Mouse (Mus musculus) stomach, embryonic 14.5 days (tissue): ENCODE results near the gene Morn1. TPM values are rescaled to one million over a fixed set of nuclear protein-coding genes. Genes with fewer than 3 reads are reported as not detected.

Experiments used
- ATAC-seq: fragments of 200-750 bp; cut with Nextera tagmentation; 2 replicates; pipeline ENCODE4 v1.8.0; 2017; ENCODE audit warnings: low read depth, moderate TSS enrichment; ENCODE audit not compliant: insufficient number of reproducible peaks, insufficient read depth, low FRiP score
- H3K27ac ChIP-seq: fragments of 300-500 bp; sonication (generic); 2 replicates; pipeline ENCODE4 v1.5.1; 2014; ENCODE audit warnings: mild to moderate bottlenecking, low read length, moderate library complexity, mixed read lengths
- H3K27me3 ChIP-seq: fragments of 300-500 bp; sonication (generic); 2 replicates; pipeline ENCODE4 v1.6.1; 2014; ENCODE audit warnings: low read length, control low read depth, mixed read lengths; ENCODE audit not compliant: control insufficient read depth, insufficient read depth
- H3K36me3 ChIP-seq: fragments of 300-500 bp; sonication (generic); 2 replicates; pipeline ENCODE4 v1.6.1; 2014; ENCODE audit warnings: mild to moderate bottlenecking, control low read depth, low read length, moderate library complexity, mixed read lengths; ENCODE audit not compliant: control insufficient read depth, insufficient read depth
- H3K4me1 ChIP-seq: fragments of 300-500 bp; sonication (generic); 2 replicates; pipeline ENCODE4 v1.6.1; 2014; ENCODE audit warnings: low read length, control low read depth, mixed read lengths; ENCODE audit not compliant: control insufficient read depth, insufficient read depth
- H3K4me2 ChIP-seq: fragments of 300-500 bp; sonication (generic); replicated peaks from 2 replicates; pipeline ENCODE4 v1.6.1; 2014; ENCODE audit warnings: low read depth, low read length, control low read depth
- H3K4me3 ChIP-seq: fragments of 300-500 bp; sonication (generic); 2 replicates; pipeline ENCODE4 v1.5.1; 2014; ENCODE audit warnings: low read depth, low read length, control low read depth
- H3K9ac ChIP-seq: fragments of 300-500 bp; sonication (generic); replicated peaks from 2 replicates; pipeline ENCODE4 v1.6.1; 2014; ENCODE audit warnings: low read depth, mild to moderate bottlenecking, control low read depth, low read length, moderate library complexity, mixed read lengths
- H3K9me3 ChIP-seq: fragments of 300-500 bp; sonication (generic); 2 replicates; pipeline ENCODE4 v1.6.1; 2016; ENCODE audit warnings: low read depth, low read length, control low read depth; ENCODE audit not compliant: control insufficient read depth
- WGBS: fragments of 180-500 bp; shearing (Covaris S2); extraction: QIAGEN DNeasy Blood & Tissue Kit; methylation state at CpG from one replicate; pipeline ENCODE4 v1.1.7; 2014; 5-methylcytosine and 5-hydroxymethylcytosine counted together
- polyA plus RNA-seq: library from polyadenylated mRNA; unstranded; fragments of >200 nt; fragmentation: Nextera tagmentation; extraction: Ambion mirVana; gene quantifications from 2 replicates; pipeline ENCODE4 v1.2.1, GENCODE M21; 2014

Morn1 gene
- polyA plus RNA-seq, 1 experiment from 2014 or later: 4.8 TPM

DNA sequence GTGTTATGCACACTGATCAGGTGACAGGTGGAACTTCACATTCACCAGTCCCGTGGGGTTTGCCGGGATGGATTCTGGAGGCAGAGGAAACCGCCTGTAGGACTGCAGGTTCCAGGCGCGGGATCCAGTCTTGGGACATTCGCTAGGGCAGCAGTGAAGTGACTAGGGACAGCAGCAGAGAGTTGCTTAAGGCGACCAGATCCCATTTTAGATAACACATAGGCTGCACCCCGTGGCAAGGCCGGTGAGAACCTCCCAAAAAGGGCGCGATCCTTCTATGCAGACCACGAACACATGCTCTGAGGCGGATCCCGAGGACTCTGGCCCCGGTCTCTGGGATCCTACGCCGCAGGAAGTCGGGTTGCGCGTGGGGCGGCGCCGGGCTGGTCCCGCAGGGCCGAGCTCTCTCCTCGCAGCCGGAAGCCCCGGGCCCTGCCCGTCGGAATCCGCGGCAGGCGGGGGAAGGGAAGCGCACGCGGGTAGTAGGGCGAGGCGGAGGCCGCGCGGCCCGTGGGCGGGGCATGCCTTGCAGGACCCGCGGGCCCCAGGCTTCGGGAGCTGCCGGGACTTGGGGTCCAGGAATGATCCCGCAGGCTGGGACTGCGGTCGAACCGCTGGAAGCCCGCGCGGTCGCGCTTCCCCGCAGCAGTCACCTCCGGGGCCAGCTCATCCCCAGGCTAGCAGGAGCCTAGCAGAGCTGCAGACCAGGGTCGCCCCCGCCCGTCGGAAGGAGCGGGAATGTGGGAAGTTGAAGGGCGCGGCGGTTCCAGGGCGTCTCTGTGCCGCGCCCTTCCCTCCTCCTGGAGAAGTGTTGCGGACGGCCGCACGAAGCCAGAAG, 64.1 kb downstream of the Morn1 start:
- Histone ChIP-seq H3K9ac (peak overlapping the region; percentile 34), H3K36me3 (peaks cover 8% of the 10 kb centered on the region; the same call in 1 of the 2 replicates), H3K4me1 (peaks cover 40% of the 10 kb centered on the region), H3K4me2 (peak overlapping the region; percentile 52), H3K4me3 (peak overlapping the region; percentile 36), H3K27me3 (no peaks in the 10 kb centered on the region), H3K9me3 (no peaks in the 10 kb centered on the region), H3K27ac (peak overlapping the region; percentile 83)
- peak; percentile 90 for ATAC-seq
- 4% methylated on average over 73 of the region's 73 CpGs for WGBS

DNA sequence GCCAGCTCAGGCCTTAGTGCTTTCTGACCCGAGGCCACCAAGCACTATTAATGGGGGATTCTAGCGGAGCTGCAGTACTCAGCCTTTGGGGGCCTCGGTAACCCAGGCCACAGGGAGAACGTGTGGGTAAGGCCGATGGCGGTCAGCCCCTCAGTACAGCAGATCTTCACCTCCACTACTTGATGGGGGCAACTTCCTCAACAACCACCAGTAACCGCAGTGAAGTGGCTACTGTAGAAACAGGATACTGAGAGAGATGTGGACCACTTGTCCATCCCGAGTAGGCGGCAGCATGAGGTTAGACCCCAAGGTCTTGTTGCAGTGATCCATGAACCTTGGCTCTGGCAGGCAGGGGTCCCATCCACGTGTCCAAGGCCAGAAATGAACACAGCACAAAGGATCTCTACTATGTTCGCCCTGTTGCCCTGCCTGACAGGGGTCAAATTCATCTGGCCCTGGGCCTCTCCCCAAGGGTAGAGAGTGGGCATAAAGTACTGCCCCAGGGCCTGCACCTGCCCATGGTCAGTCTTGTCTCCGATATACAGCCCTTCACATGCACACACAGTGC, 64.9 kb downstream of the Morn1 start:
- ATAC-seq: 0 out of 2 replicates have a peak, but pooled peaks have one; percentile 4
- peak overlapping the region; percentile 34 for H3K9ac ChIP-seq

DNA sequence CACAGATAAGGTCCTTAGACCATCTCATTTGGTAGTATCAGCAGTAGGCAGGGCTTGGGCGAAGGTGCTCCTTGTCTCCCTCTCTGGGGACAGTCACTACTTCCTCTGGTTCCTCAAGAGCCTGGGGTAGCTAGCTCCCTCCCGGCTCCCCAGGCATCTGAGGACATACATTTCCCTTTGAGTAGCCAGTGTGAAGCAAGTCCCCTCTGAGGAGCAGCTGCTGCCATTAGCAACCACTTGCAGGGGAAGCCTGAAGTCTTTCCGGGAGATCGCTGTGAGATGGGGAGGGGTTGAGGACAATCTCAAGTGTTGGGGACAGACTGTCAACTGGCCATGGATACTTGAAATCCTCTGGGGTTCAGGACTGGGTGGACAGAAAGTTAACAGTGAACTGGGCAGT, 65.5 kb downstream of the Morn1 start:
- 57% methylated on average over 4 of the region's 4 CpGs for WGBS
- Histone ChIP-seq H3K9me3 (no peaks in the 10 kb centered on the region), H3K4me1 (peaks cover 32% of the 10 kb centered on the region; the same call in 1 of the 2 replicates)

More for the DNA sequence above, 64.9 kb downstream of the Morn1 start:
- H3K4me2 ChIP-seq: peak overlapping the region; percentile 52
- H3K27ac ChIP-seq: peak overlapping the region; percentile 83
- H3K9me3 ChIP-seq: no peaks in the 10 kb centered on the region
- H3K36me3 ChIP-seq: peaks cover 11% of the 10 kb centered on the region
- WGBS: 41% methylated on average over 12 of the region's 12 CpGs
- peaks cover 33% of the 10 kb centered on the region; the same call in 1 of the 2 replicates for H3K4me1 ChIP-seq
- H3K27me3 ChIP-seq: no peaks in the 10 kb centered on the region
- H3K4me3 ChIP-seq: peak overlapping the region; percentile 36

DNA sequence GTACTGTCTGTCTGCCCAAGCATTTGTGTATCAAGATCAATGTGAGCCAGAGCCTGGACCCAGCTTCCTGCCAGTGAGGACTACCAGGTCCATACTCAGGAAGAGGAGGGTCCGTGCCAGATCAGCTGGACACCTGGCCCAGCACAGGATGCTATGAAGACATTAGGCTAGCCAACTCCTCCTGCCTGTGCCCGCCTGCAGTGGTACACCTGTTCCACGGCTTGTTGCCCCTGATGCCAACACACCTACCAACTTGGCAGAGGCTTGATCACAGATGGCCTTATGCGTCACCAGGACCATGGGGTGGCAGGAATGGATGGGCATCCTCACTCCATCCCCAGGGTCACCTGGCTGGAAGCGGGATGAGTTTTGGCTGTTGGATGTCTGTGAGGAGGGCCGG, 66.1 kb downstream of the Morn1 start:
- WGBS: 93% methylated on average over 6 of the region's 6 CpGs
- Histone ChIP-seq H3K9me3 (no peaks in the 10 kb centered on the region), H3K27ac (no peak overlapping the region), H3K4me3 (no peak overlapping the region), H3K4me2 (no peak overlapping the region), H3K27me3 (no peaks in the 10 kb centered on the region), H3K36me3 (peaks cover 23% of the 10 kb centered on the region), H3K9ac (no peak overlapping the region), H3K4me1 (peaks cover 32% of the 10 kb centered on the region; the same call in 1 of the 2 replicates)
- no peak for ATAC-seq

More for the DNA sequence above, 65.5 kb downstream of the Morn1 start:
- Histone ChIP-seq H3K4me2 (peak overlapping the region; percentile 52), H3K27me3 (no peaks in the 10 kb centered on the region), H3K9ac (no peak overlapping the region), H3K27ac (no peak overlapping the region), H3K36me3 (peaks cover 17% of the 10 kb centered on the region), H3K4me3 (no peak overlapping the region)
- ATAC-seq: no peak

DNA sequence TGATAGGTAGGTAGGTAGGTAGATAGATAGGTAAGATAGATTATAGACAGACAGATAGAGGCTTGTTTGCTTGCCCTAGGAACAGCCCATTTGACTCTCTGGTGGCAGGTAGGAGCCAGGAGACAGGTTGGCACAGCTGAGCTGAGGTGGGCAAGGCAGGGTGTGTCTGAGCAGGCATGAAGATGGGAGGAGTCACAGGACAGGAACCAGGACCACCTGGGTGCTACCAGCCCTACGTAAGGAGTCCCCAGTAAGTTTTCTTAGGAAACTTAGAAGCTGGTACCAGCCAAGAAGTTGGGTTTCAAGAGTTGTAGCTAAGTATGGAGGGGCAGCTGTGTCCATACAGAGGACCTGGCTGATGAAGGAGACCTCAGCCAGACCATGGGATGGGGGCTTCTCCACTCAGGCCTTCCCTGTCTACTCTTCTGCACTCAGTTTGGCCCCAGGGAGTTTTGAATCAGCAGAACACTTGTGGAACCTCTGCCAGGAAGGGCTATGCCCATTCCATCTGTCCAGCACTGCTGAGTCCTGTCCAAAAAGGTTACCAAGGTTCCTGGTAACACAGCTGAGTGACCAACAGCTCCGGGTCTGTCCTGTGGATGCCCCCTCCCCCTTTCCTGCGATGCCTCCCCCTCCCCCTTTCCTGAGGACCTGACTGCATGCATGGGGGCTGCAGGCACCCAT, 67.2 kb downstream of the Morn1 start:
- peaks cover 32% of the 10 kb centered on the region for H3K36me3 ChIP-seq
- H3K27me3 ChIP-seq: no peaks in the 10 kb centered on the region
- H3K9ac ChIP-seq: no peak overlapping the region
- H3K9me3 ChIP-seq: no peaks in the 10 kb centered on the region
- no peak overlapping the region for H3K4me3 ChIP-seq
- ATAC-seq: no peak
- WGBS: 81% methylated on average over 3 of the region's 3 CpGs
- no peak overlapping the region for H3K4me2 ChIP-seq
- no peak overlapping the region for H3K27ac ChIP-seq
- peaks cover 32% of the 10 kb centered on the region; the same call in 1 of the 2 replicates for H3K4me1 ChIP-seq

DNA sequence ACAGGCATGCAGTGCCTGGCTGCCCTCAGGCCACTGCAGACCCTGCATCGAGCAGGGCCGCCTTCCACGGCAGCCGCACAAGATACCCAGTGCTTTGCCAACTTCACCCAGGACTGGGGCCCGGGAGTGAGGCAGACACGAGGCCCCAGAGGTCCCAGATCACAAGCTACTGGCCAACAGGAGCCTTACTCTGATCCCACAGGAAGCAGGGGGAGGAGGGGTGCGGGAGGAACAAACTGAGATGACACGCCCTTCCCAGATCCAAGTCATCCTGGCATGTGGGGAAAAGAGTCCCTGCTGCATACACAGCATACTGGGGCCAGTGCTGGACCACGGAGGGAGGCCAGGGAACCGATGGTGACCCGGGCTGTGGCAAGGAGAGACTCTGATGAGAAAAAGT, 68.6 kb downstream of the Morn1 start:
- Histone ChIP-seq H3K4me1 (peaks cover 18% of the 10 kb centered on the region; the same call in 1 of the 2 replicates), H3K27ac (no peak overlapping the region), H3K4me2 (no peak overlapping the region), H3K4me3 (no peak overlapping the region), H3K9me3 (no peaks in the 10 kb centered on the region), H3K27me3 (no peaks in the 10 kb centered on the region), H3K36me3 (peaks cover 44% of the 10 kb centered on the region), H3K9ac (no peak overlapping the region)
- no peak for ATAC-seq
- WGBS: 66% methylated on average over 11 of the region's 11 CpGs

DNA sequence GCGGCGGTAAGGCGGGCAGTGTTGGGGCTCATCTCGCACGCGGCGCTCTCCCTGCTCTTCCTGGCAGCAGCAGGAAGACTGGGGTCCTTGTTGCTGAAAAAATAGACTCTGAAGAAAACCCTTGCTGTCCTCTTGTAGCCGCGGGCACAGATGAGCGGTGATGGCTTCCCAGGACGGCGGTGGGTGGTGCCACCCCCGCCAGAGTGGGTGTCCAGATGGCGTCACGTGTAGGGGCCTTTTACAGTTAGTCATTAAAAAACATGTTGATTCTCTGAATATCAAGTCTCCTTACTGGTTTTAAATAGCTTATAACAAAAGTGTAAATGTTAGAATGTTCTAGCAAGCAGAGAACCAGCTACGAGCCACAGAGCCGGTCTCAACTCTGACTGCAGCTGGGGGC, 70.4 kb downstream of the Morn1 start:
- Histone ChIP-seq H3K9me3 (no peaks in the 10 kb centered on the region), H3K4me2 (no peak overlapping the region), H3K9ac (no peak overlapping the region), H3K4me1 (peaks cover 8% of the 10 kb centered on the region; the same call in 1 of the 2 replicates), H3K27ac (no peak overlapping the region), H3K27me3 (no peaks in the 10 kb centered on the region), H3K4me3 (no peak overlapping the region), H3K36me3 (peaks cover 44% of the 10 kb centered on the region)
- no peak for ATAC-seq
- 93% methylated on average over 17 of the region's 17 CpGs for WGBS

DNA sequence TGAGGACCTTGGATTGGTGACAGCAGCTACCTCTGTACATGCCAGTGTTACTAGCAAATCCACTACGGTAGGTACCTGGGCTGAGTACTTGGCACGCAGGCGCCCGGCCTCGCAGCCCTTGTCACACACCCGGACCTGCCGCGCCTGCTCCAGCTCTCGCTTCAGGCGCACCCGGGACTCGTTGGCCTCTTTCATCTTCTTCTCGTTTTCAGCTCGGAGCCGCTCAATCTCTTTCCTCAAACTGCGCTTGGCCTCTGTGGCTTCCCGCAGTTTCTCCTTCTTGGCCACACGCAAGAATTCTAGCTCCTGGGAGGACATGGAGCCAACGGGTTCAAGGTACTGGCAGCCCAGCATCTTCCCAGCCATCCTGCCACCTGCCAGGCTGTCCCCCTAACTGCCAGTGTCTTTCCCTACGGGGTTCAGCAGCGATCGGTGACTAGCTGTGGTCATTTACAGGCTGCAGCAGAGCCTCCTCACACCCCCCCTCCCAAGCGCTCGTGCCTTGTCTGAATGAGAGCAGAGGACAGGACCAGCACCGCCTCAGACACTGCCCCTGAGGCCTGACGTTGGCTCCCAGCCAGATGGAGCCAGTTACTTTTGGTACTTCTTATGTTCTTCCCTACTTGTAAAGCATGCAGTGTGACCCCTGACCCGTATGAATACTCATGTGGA, 71.6 kb downstream of the Morn1 start:
- Histone ChIP-seq H3K9me3 (no peaks in the 10 kb centered on the region), H3K27me3 (no peaks in the 10 kb centered on the region), H3K9ac (no peak overlapping the region), H3K27ac (no peak overlapping the region), H3K4me1 (peaks cover 17% of the 10 kb centered on the region), H3K4me3 (no peak overlapping the region), H3K36me3 (peaks cover 44% of the 10 kb centered on the region), H3K4me2 (no peak overlapping the region)
- ATAC-seq: no peak
- 85% methylated on average over 27 of the region's 27 CpGs for WGBS
